Mouse (Mus musculus) kidney, adult 2 months (tissue): ENCODE data around the gene Abcb4. TPM values are rescaled to one million over a fixed set of nuclear protein-coding genes. Genes with fewer than 3 reads are reported as not detected.
A peak's percentile ranks its signal among the peaks of the same experiment; 100 is the strongest.

Experiments used
- DNase-seq: peaks from one replicate; pipeline ENCODE4 v3.0.0; 2021
- H3K27ac ChIP-seq: fragments of 200-500 bp; 2 replicates; pipeline ENCODE4 v1.5.1; 2012; ENCODE audit warnings: low read depth, low read length, control low read depth, inconsistent platforms; ENCODE audit not compliant: insufficient read depth
- H3K27me3 ChIP-seq: fragments of 200-500 bp; replicated peaks from 2 replicates; pipeline ENCODE4 v1.6.1; 2012; ENCODE audit warnings: mild to moderate bottlenecking, moderate library complexity, low read length, inconsistent platforms; ENCODE audit not compliant: control insufficient read depth, insufficient read depth
- H3K36me3 ChIP-seq: fragments of 200-500 bp; 2 replicates; pipeline ENCODE4 v1.6.1; 2012; ENCODE audit warnings: mild to moderate bottlenecking, moderate library complexity, low read length, inconsistent platforms; ENCODE audit not compliant: control insufficient read depth, insufficient read depth
- H3K4me1 ChIP-seq: fragments of 200-500 bp; 2 replicates; pipeline ENCODE4 v1.6.1; 2011; ENCODE audit warnings: low read length; ENCODE audit not compliant: control insufficient read depth, insufficient read depth
- H3K4me3 ChIP-seq: fragments of 200-500 bp; 2 replicates; pipeline ENCODE4 v1.5.1; 2011; ENCODE audit warnings: mild to moderate bottlenecking, low read depth, low read length, control low read depth; ENCODE audit not compliant: insufficient read depth
- CTCF ChIP-seq: fragments of 200-500 bp; conservative IDR thresholded peaks from 2 replicates; pipeline ENCODE4 v1.5.1; 2011; ENCODE audit warnings: low read depth, mild to moderate bottlenecking, control low read depth, low read length, moderate library complexity, mixed read lengths; ENCODE audit not compliant: insufficient read depth, insufficient read length
- POLR2A ChIP-seq: fragments of 200-500 bp; IDR thresholded peaks from one replicate; pipeline ENCODE4 v1.6.1; 2011; ENCODE audit warnings: low read depth, low read length, control low read depth
- WGBS: fragments of 180-500 bp; shearing (Covaris S2); methylation state at CpG from one replicate; pipeline ENCODE4 v1.1.7; 2018; 5-methylcytosine and 5-hydroxymethylcytosine counted together
- polyA plus RNA-seq: library from polyadenylated mRNA; depleted of rRNA; stranded (reverse); fragments of >200 nt; gene quantifications from 2 replicates; pipeline ENCODE4 v1.2.3, GENCODE M21; 2012

Gene Abcb4
- polyA plus RNA-seq, 1 experiment = 0.33 TPM

- Histone ChIP-seq H3K36me3 (no peaks in the 10 kb centered on the region), H3K4me3 (no peak overlapping the region), H3K4me1 (no peaks in the 10 kb centered on the region), H3K27me3 (no peaks in the 10 kb centered on the region), H3K27ac (no peak overlapping the region)
- no peak for DNase-seq
- WGBS = 76% methylated on average over 5 of the region's 5 CpGs
- no peak for TF ChIP-seq CTCF
Measured at GRCm38 (mm10) chr5:8866366-8866765, 27.2 kb upstream of the Abcb4 start.

GRCm38 (mm10) chr5:8868019-8868418 is 25.5 kb upstream of the Abcb4 start:
- Histone ChIP-seq H3K27ac (no peak overlapping the region), H3K4me3 (no peak overlapping the region), H3K4me1 (no peaks in the 10 kb centered on the region), H3K27me3 (no peaks in the 10 kb centered on the region), H3K36me3 (no peaks in the 10 kb centered on the region)
- peak; percentile 3 for DNase-seq
- TF ChIP-seq POLR2A (no peak), CTCF (peak; percentile 68)
- 17% methylated on average over 1 of the region's 1 CpGs for WGBS

DNA sequence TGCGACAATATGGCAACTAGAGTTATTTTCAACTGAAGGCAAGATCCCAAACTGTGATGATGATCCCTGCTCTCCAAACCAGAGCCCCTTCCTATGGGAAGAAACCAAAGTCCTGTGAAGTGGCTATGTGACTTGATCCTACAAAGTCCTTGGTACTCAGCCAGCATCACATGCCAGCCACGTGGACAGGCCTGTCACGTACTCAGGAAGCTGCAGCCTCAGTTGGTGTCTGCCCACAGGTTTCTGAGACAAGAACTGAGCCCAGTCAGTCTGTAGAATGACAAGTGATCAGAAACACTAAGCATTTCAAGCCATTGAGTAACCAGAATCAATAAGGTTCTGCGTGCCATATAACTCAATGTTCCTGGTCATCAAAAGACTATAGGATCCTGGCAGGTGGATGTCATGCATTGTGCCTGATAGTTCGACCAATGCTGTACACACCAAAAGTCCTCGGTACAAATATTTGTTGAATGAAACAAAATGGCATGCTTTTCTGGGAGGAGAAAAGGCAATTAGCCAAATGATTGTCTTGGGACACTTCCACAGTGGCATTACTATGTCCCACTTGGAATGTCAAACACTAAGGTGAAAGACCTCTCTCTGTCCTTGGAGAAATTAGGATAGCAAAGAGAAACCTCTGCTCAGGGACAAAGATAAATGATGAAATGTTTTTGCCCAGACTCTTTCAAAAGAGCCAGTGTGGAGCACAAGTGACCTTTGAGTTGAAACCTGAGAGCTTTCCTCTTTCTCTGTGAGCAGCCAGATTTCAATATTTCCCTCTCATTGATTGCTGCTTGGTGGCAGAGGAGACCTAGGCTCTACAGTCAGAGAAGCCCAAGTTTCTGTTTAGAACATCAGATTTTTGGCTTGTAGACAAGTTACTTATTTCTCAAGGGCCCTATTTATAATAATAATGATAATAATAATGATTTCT is 20.3 kb upstream of the Abcb4 start:
- DNase-seq = no peak
- no peaks in the 10 kb centered on the region for H3K36me3 ChIP-seq
- no peaks in the 10 kb centered on the region for H3K27me3 ChIP-seq
- 84% methylated on average over 6 of the region's 6 CpGs for WGBS
- TF ChIP-seq POLR2A (no peak), CTCF (no peak)
- no peak overlapping the region for H3K27ac ChIP-seq
- H3K4me3 ChIP-seq = no peak overlapping the region
- H3K4me1 ChIP-seq = no peaks in the 10 kb centered on the region

GRCm38 (mm10) chr5:8877086-8877485 is 16.4 kb upstream of the Abcb4 start:
- DNase-seq = no peak
- no peaks in the 10 kb centered on the region for H3K27me3 ChIP-seq
- H3K36me3 ChIP-seq = no peaks in the 10 kb centered on the region
- WGBS = 52% methylated on average over 2 of the region's 2 CpGs
- H3K4me3 ChIP-seq = no peak overlapping the region
- H3K4me1 ChIP-seq = no peaks in the 10 kb centered on the region
- no peak overlapping the region for H3K27ac ChIP-seq
- TF ChIP-seq CTCF (no peak), POLR2A (no peak)

- Histone ChIP-seq H3K4me1 (no peaks in the 10 kb centered on the region), H3K27me3 (no peaks in the 10 kb centered on the region), H3K27ac (no peak overlapping the region), H3K36me3 (no peaks in the 10 kb centered on the region), H3K4me3 (no peak overlapping the region)
- 71% methylated on average over 5 of the region's 5 CpGs for WGBS
- TF ChIP-seq CTCF (no peak), POLR2A (no peak)
- no peak for DNase-seq
Measured at GRCm38 (mm10) chr5:8877800-8878199, 15.7 kb upstream of the Abcb4 start.

- H3K4me3 ChIP-seq = no peak overlapping the region
- WGBS = 84% methylated on average over 2 of the region's 2 CpGs
- H3K27ac ChIP-seq = no peak overlapping the region
- H3K36me3 ChIP-seq = no peaks in the 10 kb centered on the region
- TF ChIP-seq POLR2A = no peak
- no peak for TF ChIP-seq CTCF
- DNase-seq = no peak
- no peaks in the 10 kb centered on the region for H3K27me3 ChIP-seq
- no peaks in the 10 kb centered on the region for H3K4me1 ChIP-seq
Measured at GRCm38 (mm10) chr5:8885837-8886236, 7.7 kb upstream of the Abcb4 start.

DNA sequence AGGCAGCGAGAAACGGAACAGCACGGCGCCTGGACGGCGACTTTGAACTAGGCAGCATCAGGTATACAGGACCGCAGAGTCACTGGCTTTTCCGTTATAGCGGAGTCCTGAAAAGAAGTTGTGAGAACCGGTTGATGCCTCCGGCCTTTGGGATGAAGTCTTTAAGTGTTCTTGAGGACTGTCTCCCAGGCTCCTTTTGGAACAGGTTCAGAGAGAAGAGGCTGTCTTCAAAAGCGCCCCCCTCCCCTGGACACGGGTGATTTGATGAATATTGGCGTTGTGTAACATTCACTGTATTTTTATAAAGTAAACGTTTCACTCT is 548 bp downstream of the Abcb4 start:
- peak overlapping the region; percentile 51 for H3K4me3 ChIP-seq
- WGBS = 7% methylated on average over 15 of the region's 15 CpGs
- TF ChIP-seq POLR2A (no peak), CTCF (no peak)
- H3K27ac ChIP-seq = no peak overlapping the region
- no peak for DNase-seq
- H3K36me3 ChIP-seq = no peaks in the 10 kb centered on the region
- H3K4me1 ChIP-seq = peaks cover 3% of the 10 kb centered on the region; the same call in 1 of the 2 replicates
- no peaks in the 10 kb centered on the region for H3K27me3 ChIP-seq
